Mouse (Mus musculus) lung, postnatal 0 days (tissue): ENCODE results near the gene Lrrd1. TPM values are rescaled to one million over a fixed set of nuclear protein-coding genes. Genes with fewer than 3 reads are reported as not detected.
A peak's percentile ranks its signal among the peaks of the same experiment; 100 is the strongest.

Experiments
- ATAC-seq: fragments of 200-750 bp; cut with Nextera tagmentation; 2 replicates; pipeline ENCODE4 v1.8.0; 2017; ENCODE audit warnings: moderate library complexity
- DNase-seq: peaks from one replicate; pipeline ENCODE4 v3.0.0-alpha.2; 2016; ENCODE audit warnings: low spot score
- H3K27ac ChIP-seq: fragments of 300-500 bp; sonication (generic); 2 replicates; pipeline ENCODE4 v1.5.1; 2014; ENCODE audit warnings: antibody characterized with exemption, mild to moderate bottlenecking, low read length, mixed read lengths
- H3K27me3 ChIP-seq: fragments of 300-500 bp; sonication (generic); replicated peaks from 2 replicates; pipeline ENCODE4 v1.6.1; 2014; ENCODE audit warnings: low read length, mixed read lengths; ENCODE audit not compliant: insufficient read depth
- H3K36me3 ChIP-seq: fragments of 300-500 bp; sonication (generic); 2 replicates; pipeline ENCODE4 v1.6.1; 2014; ENCODE audit warnings: low read length, mixed read lengths; ENCODE audit not compliant: insufficient read depth
- H3K4me1 ChIP-seq: fragments of 300-500 bp; sonication (generic); 2 replicates; pipeline ENCODE4 v1.6.1; 2014; ENCODE audit warnings: antibody characterized with exemption, low read depth, low read length, mixed read lengths; ENCODE audit not compliant: insufficient read depth
- H3K4me2 ChIP-seq: fragments of 300-500 bp; sonication (generic); replicated peaks from 2 replicates; pipeline ENCODE4 v1.6.1; 2014; ENCODE audit warnings: low read depth, mild to moderate bottlenecking, low read length, moderate library complexity, mixed read lengths
- H3K4me3 ChIP-seq: fragments of 300-500 bp; sonication (generic); 2 replicates; pipeline ENCODE4 v1.5.1; 2014; ENCODE audit warnings: low read depth, low read length
- H3K9ac ChIP-seq: fragments of 300-500 bp; sonication (generic); replicated peaks from 2 replicates; pipeline ENCODE4 v1.6.1; 2014; ENCODE audit warnings: low read depth, mild to moderate bottlenecking
- H3K9me3 ChIP-seq: fragments of 300-500 bp; sonication (generic); 2 replicates; pipeline ENCODE4 v1.6.1; 2016; ENCODE audit warnings: low read length, mixed read lengths
- CTCF ChIP-seq: IDR thresholded peaks from 2 replicates; pipeline ENCODE4 v1.5.1; 2016; ENCODE audit warnings: antibody characterized with exemption, mild to moderate bottlenecking
- EP300 ChIP-seq: IDR thresholded peaks from 2 replicates; pipeline ENCODE4 v1.6.1; 2016; ENCODE audit warnings: antibody characterized with exemption, mild to moderate bottlenecking, control low read depth
- WGBS: fragments of 180-500 bp; shearing (Covaris S2); extraction: QIAGEN DNeasy Blood & Tissue Kit; methylation state at CpG from one replicate; pipeline ENCODE4 v1.1.7; 2014; 5-methylcytosine and 5-hydroxymethylcytosine counted together
- polyA plus RNA-seq: library from polyadenylated mRNA; unstranded; fragments of >200 nt; fragmentation: Nextera tagmentation; extraction: Ambion mirVana; gene quantifications from 2 replicates; pipeline ENCODE4 v1.2.1, GENCODE M21; 2015

Gene Lrrd1
- polyA plus RNA-seq, 1 experiment from 2014 or later: not detected

DNA sequence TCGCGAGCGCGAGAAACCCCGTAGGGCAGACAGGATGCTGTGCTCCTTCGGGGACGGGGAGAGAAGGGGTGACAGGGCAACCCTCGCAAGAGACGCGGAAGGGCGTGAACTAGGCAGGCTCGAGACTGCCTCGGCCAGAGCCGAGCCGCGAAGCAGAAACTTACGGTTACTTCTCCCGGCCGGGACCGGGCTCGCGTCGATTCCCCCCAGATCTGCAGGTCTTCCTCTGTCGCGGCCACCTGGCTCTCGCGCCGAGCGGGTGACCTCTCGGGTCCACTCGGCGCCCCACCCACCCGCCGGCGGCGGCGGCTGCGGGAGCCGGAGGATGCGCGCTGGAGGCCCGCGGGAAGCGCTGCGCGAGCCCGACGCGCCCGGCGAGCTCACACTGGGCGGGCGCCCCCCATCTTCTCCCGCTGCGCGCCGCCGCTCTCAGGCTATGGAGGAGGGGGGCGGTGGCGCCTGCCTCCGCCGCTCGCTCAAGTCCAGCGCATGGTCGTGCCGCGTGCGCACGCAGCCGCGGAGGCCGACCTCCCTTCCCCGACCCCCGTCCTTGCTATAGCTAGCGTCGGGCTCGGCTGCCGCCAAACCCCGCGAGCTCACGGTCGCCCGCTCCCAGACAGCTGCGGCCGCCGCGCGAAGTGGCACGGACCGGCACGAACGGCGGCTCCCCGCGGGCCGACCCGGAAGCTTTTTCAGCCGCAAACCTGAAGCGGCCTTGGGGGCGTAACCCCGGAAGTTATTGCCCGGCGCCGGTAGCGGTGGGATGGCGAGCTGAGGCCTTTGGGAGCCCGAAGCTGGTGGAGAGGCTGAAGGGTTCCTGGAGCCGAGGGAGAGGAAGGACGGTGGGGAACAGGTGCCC lies 42.3 kb upstream of the Lrrd1 start, which contains the start of the genes Ankib1 and Krit1:
TSS of gene Ankib1 (minus strand) at position 493 of the 859 bp plus-strand sequence.
TSS of gene Krit1 (plus strand) at position 752 of the 859 bp plus-strand sequence.
- under 1% methylated on average over 74 of the region's 109 CpGs for WGBS
- H3K9me3 ChIP-seq: no peaks in the 10 kb centered on the region
- no peaks in the 10 kb centered on the region for H3K36me3 ChIP-seq
- TF ChIP-seq EP300 (no peak), CTCF (0 out of 2 replicates have a peak, but pooled peaks have one; percentile 12)
- peak within 1 kb of the TSS; percentile 86 for H3K4me2 ChIP-seq
- peak within 1 kb of the TSS; percentile 93 for H3K4me3 ChIP-seq
- peak within 1 kb of the TSS; percentile 90 for H3K27ac ChIP-seq
- peak within 1 kb of the TSS; percentile 68 for H3K9ac ChIP-seq
- no peaks in the 10 kb centered on the region for H3K27me3 ChIP-seq
- DNase-seq (peak; percentile 92), ATAC-seq (peak; percentile 94)
- H3K4me1 ChIP-seq: no peaks in the 10 kb centered on the region

GRCm38 (mm10) chr5:3803292-3804165 lies 41.4 kb upstream of the Lrrd1 start:
- TF ChIP-seq CTCF (peak; percentile 49), EP300 (no peak)
- Histone ChIP-seq H3K4me1 (no peaks in the 10 kb centered on the region), H3K4me2 (peak overlapping the region; percentile 86), H3K9me3 (no peaks in the 10 kb centered on the region), H3K36me3 (no peaks in the 10 kb centered on the region), H3K4me3 (peak overlapping the region; percentile 93), H3K9ac (peak overlapping the region; percentile 68), H3K27ac (peak overlapping the region; percentile 90), H3K27me3 (no peaks in the 10 kb centered on the region)
- DNase-seq: peak; percentile 69
- peak; percentile 69 for ATAC-seq
- 2% methylated on average over 33 of the region's 36 CpGs for WGBS

DNA sequence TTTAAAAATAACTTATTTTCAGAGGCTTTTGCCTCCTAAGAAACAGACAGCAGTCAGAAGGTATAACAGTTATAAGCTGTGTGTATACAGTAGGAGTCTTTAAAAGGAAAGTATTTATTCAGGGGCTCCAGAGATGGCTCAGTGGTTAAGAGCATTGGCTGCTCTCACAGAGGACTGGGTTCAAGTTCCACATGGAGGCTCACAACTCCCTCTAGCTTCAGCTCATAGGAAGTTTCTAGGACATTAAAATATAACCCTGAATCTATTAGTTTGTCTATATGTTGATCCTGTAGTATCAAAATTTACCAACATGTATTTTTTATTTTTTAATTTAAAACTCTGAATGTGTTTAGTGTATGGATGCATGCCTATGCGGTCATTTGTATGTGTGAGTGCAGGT lies 36.5 kb upstream of the Lrrd1 start:
- Histone ChIP-seq H3K4me2 (no peak overlapping the region), H3K4me3 (no peak overlapping the region), H3K27me3 (no peaks in the 10 kb centered on the region), H3K9me3 (no peaks in the 10 kb centered on the region), H3K27ac (no peak overlapping the region), H3K4me1 (no peaks in the 10 kb centered on the region), H3K36me3 (peaks cover 7% of the 10 kb centered on the region; the same call in 1 of the 2 replicates), H3K9ac (no peak overlapping the region)
- DNase-seq (no peak), ATAC-seq (no peak)
- WGBS: 96% methylated on average over 1 of the region's 1 CpGs
- TF ChIP-seq CTCF: 0 out of 2 replicates have a peak, but pooled peaks have one; percentile 13
- TF ChIP-seq EP300: no peak

GRCm38 (mm10) chr5:3834107-3834506 lies 10.9 kb upstream of the Lrrd1 start:
- Histone ChIP-seq H3K4me2 (no peak overlapping the region), H3K27ac (no peak overlapping the region), H3K9me3 (peaks cover 3% of the 10 kb centered on the region; the same call in 1 of the 2 replicates), H3K9ac (no peak overlapping the region), H3K4me1 (no peaks in the 10 kb centered on the region), H3K27me3 (no peaks in the 10 kb centered on the region), H3K4me3 (no peak overlapping the region), H3K36me3 (peaks cover 8% of the 10 kb centered on the region; the same call in 1 of the 2 replicates)
- DNase-seq (no peak), ATAC-seq (no peak)
- 71% methylated on average over 1 of the region's 1 CpGs for WGBS
- TF ChIP-seq EP300 (no peak), CTCF (no peak)

DNA sequence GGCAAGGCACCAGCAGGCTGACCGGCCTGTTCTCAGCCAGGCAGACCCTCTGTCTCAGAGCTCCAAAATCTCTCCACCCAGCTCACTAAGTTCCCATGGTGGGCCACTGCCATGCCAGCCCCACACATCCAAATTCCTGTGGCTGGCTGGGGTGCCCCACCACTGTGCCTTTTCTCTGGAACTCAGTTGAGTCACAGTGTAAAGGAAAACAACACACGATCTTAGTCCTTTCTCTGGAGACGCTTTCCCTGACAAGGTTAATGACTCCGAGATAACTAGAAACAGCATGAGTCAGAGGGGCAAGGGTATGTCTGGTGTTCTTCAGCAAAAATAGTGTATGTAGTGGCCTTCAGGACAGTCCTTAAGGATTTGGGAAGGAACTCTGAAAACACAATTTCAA lies 25.2 kb downstream of the Lrrd1 start:
- H3K36me3 ChIP-seq: no peaks in the 10 kb centered on the region
- TF ChIP-seq CTCF (no peak), EP300 (no peak)
- no peaks in the 10 kb centered on the region for H3K27me3 ChIP-seq
- H3K9ac ChIP-seq: no peak overlapping the region
- 64% methylated on average over 4 of the region's 4 CpGs for WGBS
- no peak overlapping the region for H3K4me3 ChIP-seq
- H3K4me1 ChIP-seq: no peaks in the 10 kb centered on the region
- no peak overlapping the region for H3K4me2 ChIP-seq
- ATAC-seq (no peak), DNase-seq (no peak)
- H3K9me3 ChIP-seq: no peaks in the 10 kb centered on the region
- H3K27ac ChIP-seq: no peak overlapping the region

DNA sequence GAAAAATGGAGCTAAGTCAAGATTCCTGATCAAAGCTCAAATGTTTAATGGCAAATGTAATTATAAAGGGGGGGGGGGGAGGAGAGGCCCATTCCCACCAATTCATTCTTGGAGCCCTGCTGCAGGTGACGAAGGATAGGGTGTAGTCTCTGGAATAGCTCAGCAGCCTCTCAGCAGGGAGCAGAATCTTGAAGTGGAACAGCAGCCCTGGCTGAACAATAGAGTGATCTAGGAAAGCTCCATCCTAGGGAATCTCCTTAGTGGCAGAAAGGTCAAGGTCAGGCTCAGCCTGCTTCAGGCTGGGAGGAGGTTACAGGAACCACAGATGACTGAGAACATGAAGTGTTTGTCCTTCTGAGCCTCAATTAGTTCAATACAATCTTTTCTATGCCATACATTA lies 27.4 kb downstream of the Lrrd1 start:
- H3K4me2 ChIP-seq: no peak overlapping the region
- H3K9me3 ChIP-seq: no peaks in the 10 kb centered on the region
- TF ChIP-seq EP300: no peak
- no peak for TF ChIP-seq CTCF
- DNase-seq (no peak), ATAC-seq (no peak)
- H3K27ac ChIP-seq: no peak overlapping the region
- H3K9ac ChIP-seq: no peak overlapping the region
- no peaks in the 10 kb centered on the region for H3K36me3 ChIP-seq
- no peaks in the 10 kb centered on the region for H3K27me3 ChIP-seq
- no peaks in the 10 kb centered on the region for H3K4me1 ChIP-seq
- H3K4me3 ChIP-seq: no peak overlapping the region
- WGBS: 67% methylated on average over 1 of the region's 1 CpGs
